Mouse (Mus musculus) limb, embryonic 13.5 days (tissue): ENCODE measurements around the gene Zfp810. TPM values are rescaled to one million over a fixed set of nuclear protein-coding genes. Genes with fewer than 3 reads are reported as not detected.
"Not testable (repeated sequence)": the region's sequence is repeated elsewhere in the genome, so short reads cannot be mapped to it uniquely, and the experiment has no call there.

Source experiments
- ATAC-seq: fragments of 200-750 bp; cut with Nextera tagmentation; 2 replicates; pipeline ENCODE4 v1.8.0; 2017; ENCODE audit warnings: low read depth, moderate number of reproducible peaks, moderate TSS enrichment; ENCODE audit not compliant: low FRiP score
- H3K27ac ChIP-seq: fragments of 300-500 bp; sonication (generic); 2 replicates; pipeline ENCODE4 v1.5.1; 2015; ENCODE audit warnings: inconsistent platforms, mild to moderate bottlenecking, moderate library complexity
- H3K27me3 ChIP-seq: fragments of 300-500 bp; sonication (generic); 2 replicates; pipeline ENCODE4 v1.6.1; 2015; ENCODE audit warnings: mild to moderate bottlenecking, inconsistent platforms
- H3K36me3 ChIP-seq: fragments of 300-500 bp; sonication (generic); 2 replicates; pipeline ENCODE4 v1.6.1; 2015; ENCODE audit warnings: inconsistent platforms, mild to moderate bottlenecking, moderate library complexity
- H3K4me1 ChIP-seq: fragments of 300-500 bp; sonication (generic); 2 replicates; pipeline ENCODE4 v1.6.1; 2015; ENCODE audit warnings: inconsistent platforms
- H3K4me2 ChIP-seq: fragments of 300-500 bp; sonication (generic); replicated peaks from 2 replicates; pipeline ENCODE4 v1.6.1; 2015; ENCODE audit warnings: inconsistent platforms, mild to moderate bottlenecking, moderate library complexity
- H3K4me3 ChIP-seq: fragments of 300-500 bp; sonication (generic); 2 replicates; pipeline ENCODE4 v1.5.1; 2015; ENCODE audit warnings: moderate library complexity, mild to moderate bottlenecking, inconsistent platforms
- H3K9ac ChIP-seq: fragments of 300-500 bp; sonication (generic); 2 replicates; pipeline ENCODE4 v1.6.1; 2015; ENCODE audit warnings: mild to moderate bottlenecking, inconsistent platforms
- H3K9me3 ChIP-seq: fragments of 300-500 bp; sonication (generic); 2 replicates; pipeline ENCODE4 v1.6.1; 2016; ENCODE audit warnings: inconsistent platforms
- WGBS: fragments of 180-500 bp; shearing (Covaris S2); methylation state at CpG from one replicate; pipeline ENCODE4 v1.1.7; 2015; 5-methylcytosine and 5-hydroxymethylcytosine counted together
- polyA plus RNA-seq: library from polyadenylated mRNA; unstranded; fragments of >200 nt; fragmentation: Nextera tagmentation; extraction: Ambion mirVana; gene quantifications from 2 replicates; pipeline ENCODE4 v1.2.1, GENCODE M21; 2015

The Zfp810 gene
- polyA plus RNA-seq, 1 experiment from 2014 or later = 30.3 TPM

- 80% methylated on average over 5 of the region's 5 CpGs for WGBS
- ATAC-seq, H3K4me2 ChIP-seq, H3K4me1 ChIP-seq, H3K36me3 ChIP-seq, H3K27me3 ChIP-seq, H3K27ac ChIP-seq, H3K4me3 ChIP-seq, H3K9ac ChIP-seq: not testable (repeated sequence)
- H3K9me3 ChIP-seq = peaks cover 16% of the 10 kb centered on the region; the same call in 1 of the 2 replicates
Measured at GRCm38 (mm10) chr9:22316047-22316446, 8.6 kb upstream of the Zfp810 start.

DNA sequence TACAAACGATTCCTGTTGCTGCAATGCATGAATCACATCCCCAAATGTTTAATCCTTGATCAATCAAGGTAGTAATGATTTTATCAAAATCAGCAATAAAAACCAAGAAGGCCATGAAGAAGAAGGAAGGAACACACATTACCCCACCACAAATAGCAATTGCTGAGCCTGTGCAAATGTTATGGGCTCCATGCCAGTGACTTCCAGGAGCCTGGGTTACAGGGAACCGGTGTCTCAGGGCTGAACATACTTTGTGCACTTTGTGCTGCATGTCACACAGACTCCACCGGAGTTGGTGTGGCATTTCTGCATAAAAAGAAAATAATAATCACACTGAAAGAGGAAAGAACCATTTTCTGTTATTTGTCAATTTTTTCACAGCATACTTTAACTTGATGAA lies 6.6 kb upstream of the Zfp810 start:
- no peak overlapping the region for H3K27ac ChIP-seq
- H3K36me3 ChIP-seq = no peaks in the 10 kb centered on the region

GRCm38 (mm10) chr9:22313218-22313617 lies 5.8 kb upstream of the Zfp810 start:
- Histone ChIP-seq H3K4me3 (no peak overlapping the region), H3K9ac (no peak overlapping the region), H3K27ac (no peak overlapping the region), H3K27me3 (no peaks in the 10 kb centered on the region), H3K36me3 (no peaks in the 10 kb centered on the region), H3K9me3 (peaks cover 13% of the 10 kb centered on the region; the same call in 1 of the 2 replicates), H3K4me2 (no peak overlapping the region), H3K4me1 (no peaks in the 10 kb centered on the region)
- ATAC-seq = no peak
- 89% methylated on average over 5 of the region's 5 CpGs for WGBS

More for the DNA sequence above, 6.6 kb upstream of the Zfp810 start:
- Histone ChIP-seq H3K9me3 (peaks cover 16% of the 10 kb centered on the region; the same call in 1 of the 2 replicates), H3K4me3 (no peak overlapping the region), H3K4me2 (no peak overlapping the region), H3K4me1 (no peaks in the 10 kb centered on the region), H3K9ac (no peak overlapping the region), H3K27me3 (no peaks in the 10 kb centered on the region)
- WGBS = 66% methylated on average over 3 of the region's 3 CpGs
- ATAC-seq = no peak

DNA sequence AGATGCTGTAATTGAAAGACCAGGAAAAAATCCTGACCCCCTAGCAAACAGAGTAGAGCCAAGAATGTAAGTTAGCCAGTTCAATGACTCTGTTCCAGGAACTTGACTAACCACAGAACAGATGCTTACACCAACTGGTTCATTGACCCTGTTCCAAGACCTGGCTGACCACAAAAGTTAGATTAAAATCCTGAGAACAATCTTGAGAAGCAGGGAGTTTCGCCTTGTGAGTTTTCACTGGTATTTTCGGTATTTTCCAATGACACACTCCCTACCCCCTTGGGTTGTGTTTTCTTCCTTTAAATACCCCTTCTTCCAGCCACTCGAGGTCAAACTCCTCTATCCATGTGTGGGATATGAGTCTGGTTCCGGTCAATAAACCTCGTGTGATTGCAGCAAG lies 2.2 kb upstream of the Zfp810 start:
- ATAC-seq = no peak
- 88% methylated on average over 5 of the region's 5 CpGs for WGBS
- H3K27me3 ChIP-seq = no peaks in the 10 kb centered on the region
- no peak overlapping the region for H3K9ac ChIP-seq
- H3K4me3 ChIP-seq = no peak overlapping the region
- no peak overlapping the region for H3K4me2 ChIP-seq
- peaks cover 7% of the 10 kb centered on the region for H3K36me3 ChIP-seq
- H3K4me1 ChIP-seq = peaks cover 9% of the 10 kb centered on the region
- H3K27ac ChIP-seq = no peak overlapping the region
- H3K9me3 ChIP-seq = peaks cover 4% of the 10 kb centered on the region; the same call in 1 of the 2 replicates

- ATAC-seq = peak; percentile 41; the same call in 1 of the 2 replicates
- WGBS = 18% methylated on average over 9 of the region's 9 CpGs
Measured at GRCm38 (mm10) chr9:22307920-22308262, 443 bp upstream of the Zfp810 start.

DNA sequence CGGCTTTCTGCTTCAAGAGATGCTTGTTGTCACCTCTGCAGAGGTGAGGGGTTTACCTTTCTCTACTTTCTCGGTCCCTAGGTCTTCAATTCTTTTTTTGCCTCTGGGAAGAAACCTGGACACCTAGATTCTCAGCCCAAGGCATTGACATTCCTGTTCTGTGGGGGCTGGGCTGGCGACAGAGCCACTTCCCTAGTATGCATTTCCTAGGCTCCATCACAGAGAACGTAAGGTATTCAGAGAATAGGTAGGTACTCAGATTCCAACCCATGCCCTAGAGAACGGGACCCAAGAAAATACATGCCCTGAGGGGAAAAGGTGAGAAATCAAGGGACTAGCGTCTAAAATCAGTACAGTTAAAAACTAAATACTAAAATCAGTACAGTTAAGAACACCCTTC lies 722 bp downstream of the Zfp810 start:
- Histone ChIP-seq H3K27me3 (no peaks in the 10 kb centered on the region), H3K27ac (peak overlapping the region; percentile 73), H3K9me3 (peaks cover 13% of the 10 kb centered on the region; the same call in 1 of the 2 replicates), H3K4me2 (peak overlapping the region; percentile 77), H3K9ac (peak overlapping the region; percentile 99), H3K4me1 (peaks cover 9% of the 10 kb centered on the region), H3K36me3 (peaks cover 36% of the 10 kb centered on the region), H3K4me3 (peak overlapping the region; percentile 93)
- WGBS = 14% methylated on average over 6 of the region's 6 CpGs
- ATAC-seq = no peak

More at GRCm38 (mm10) chr9:22307920-22308262, 443 bp upstream of the Zfp810 start:
- Histone ChIP-seq H3K27ac (peak overlapping the region; percentile 52; the same call in 1 of the 2 replicates), H3K4me2 (peak overlapping the region; percentile 77), H3K9me3 (peaks cover 13% of the 10 kb centered on the region; the same call in 1 of the 2 replicates), H3K9ac (peak overlapping the region; percentile 99), H3K36me3 (peaks cover 25% of the 10 kb centered on the region), H3K4me3 (peak overlapping the region; percentile 93)
- not testable (repeated sequence) for H3K27me3 ChIP-seq, H3K4me1 ChIP-seq

DNA sequence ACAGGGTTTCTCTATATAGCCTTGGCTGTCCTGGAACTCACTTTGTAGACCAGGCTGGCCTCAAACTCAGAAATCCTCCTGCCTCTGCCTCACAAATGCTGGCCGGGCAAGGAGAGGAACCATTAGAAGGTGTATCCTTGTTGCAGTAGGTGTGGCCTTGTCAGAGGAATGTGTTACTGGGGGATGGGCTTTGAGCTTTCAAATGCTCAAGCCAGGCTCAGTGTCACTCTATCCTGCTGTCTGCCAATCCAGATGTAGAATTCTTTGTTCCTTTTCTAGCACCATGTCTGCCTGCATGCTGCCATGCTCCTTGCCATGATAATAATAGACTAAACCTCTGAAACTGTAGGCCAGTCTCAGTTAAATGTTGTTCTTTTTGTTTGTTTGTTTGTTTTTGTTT lies 5.2 kb downstream of the Zfp810 start:
- Histone ChIP-seq H3K4me1 (peaks cover 9% of the 10 kb centered on the region), H3K36me3 (peaks cover 80% of the 10 kb centered on the region), H3K4me3 (no peak overlapping the region), H3K27me3 (no peaks in the 10 kb centered on the region), H3K27ac (no peak overlapping the region), H3K9ac (no peak overlapping the region), H3K9me3 (peaks cover 9% of the 10 kb centered on the region; the same call in 1 of the 2 replicates), H3K4me2 (no peak overlapping the region)
- 100% methylated on average over 1 of the region's 1 CpGs for WGBS
- no peak for ATAC-seq

DNA sequence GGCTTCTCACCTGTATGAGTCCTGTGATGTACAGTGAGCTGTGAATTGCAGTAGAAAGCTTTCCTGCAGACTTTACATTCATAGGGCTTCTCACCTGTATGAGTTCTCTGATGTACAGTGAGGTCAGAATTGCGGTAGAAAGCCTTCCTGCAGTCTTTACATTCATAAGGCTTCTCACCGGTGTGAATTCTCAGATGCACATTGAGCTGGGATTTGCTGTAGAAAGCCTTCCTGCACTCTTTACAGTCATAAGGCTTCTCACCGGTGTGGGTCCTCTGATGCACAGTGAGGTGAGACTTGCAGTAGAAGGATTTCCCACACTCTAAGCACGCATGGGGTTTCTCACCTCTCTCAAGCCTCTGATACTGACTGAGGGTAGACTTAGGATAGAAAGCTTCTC lies 28.7 kb downstream of the Zfp810 start:
- no peak overlapping the region for H3K9ac ChIP-seq
- peaks cover 81% of the 10 kb centered on the region for H3K9me3 ChIP-seq
- ATAC-seq = no peak

DNA sequence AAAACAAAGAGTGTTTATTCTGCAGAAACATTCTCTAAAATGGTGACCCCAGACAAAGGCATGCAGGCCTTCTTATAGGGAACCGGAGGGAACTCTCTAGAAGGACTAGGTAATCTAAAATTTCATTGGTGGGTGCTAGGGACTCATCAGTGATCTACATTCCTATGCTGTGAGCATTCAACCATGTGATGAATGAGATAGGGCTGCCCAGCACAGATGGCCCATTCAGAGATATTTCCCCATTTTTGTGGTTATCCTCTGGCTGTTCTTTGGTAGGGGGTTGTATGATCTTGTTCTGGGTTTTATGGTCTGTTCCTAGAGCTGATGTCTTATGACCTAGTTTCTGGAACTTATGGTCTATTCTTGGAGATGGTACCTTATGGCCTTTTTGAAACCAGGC lies 38.6 kb downstream of the Zfp810 start:
- no peak overlapping the region for H3K4me3 ChIP-seq
- WGBS = 97% methylated on average over 1 of the region's 1 CpGs
- no peak for ATAC-seq
- no peaks in the 10 kb centered on the region for H3K27me3 ChIP-seq
- H3K4me1 ChIP-seq = no peaks in the 10 kb centered on the region
- no peak overlapping the region for H3K27ac ChIP-seq
- peaks cover 33% of the 10 kb centered on the region; the same call in 1 of the 2 replicates for H3K9me3 ChIP-seq
- no peak overlapping the region for H3K9ac ChIP-seq
- no peak overlapping the region for H3K4me2 ChIP-seq
- H3K36me3 ChIP-seq = peaks cover 9% of the 10 kb centered on the region

More for the DNA sequence above, 28.7 kb downstream of the Zfp810 start:
- WGBS = 99% methylated on average over 4 of the region's 4 CpGs
- Histone ChIP-seq H3K4me2 (no peak overlapping the region), H3K27me3 (no peaks in the 10 kb centered on the region), H3K36me3 (peaks cover 91% of the 10 kb centered on the region), H3K4me1 (no peaks in the 10 kb centered on the region), H3K4me3 (no peak overlapping the region), H3K27ac (no peak overlapping the region)

DNA sequence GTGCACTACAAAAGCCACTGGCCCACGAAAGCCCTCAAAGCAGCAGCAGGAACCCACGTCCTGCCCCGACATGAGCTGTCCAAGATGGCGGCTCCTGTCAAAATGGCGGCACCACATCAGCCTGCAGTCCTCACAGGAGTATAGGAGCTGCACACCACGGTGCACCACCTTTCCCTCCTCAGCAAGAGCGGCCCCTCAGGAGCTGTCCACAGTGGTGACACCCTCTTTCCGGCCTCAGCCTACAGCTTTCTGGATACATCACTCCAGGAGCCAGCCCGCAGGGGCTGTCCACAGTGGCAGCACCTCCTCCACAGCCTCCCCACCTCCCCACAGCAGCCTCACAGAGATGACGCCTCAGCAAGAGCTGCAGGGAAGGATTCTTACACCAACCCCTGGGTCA lies 44.8 kb downstream of the Zfp810 start:
- H3K4me1 ChIP-seq = no peaks in the 10 kb centered on the region
- H3K4me2 ChIP-seq = no peak overlapping the region
- no peak for ATAC-seq
- H3K9ac ChIP-seq = no peak overlapping the region
- no peak overlapping the region for H3K27ac ChIP-seq
- peaks cover 5% of the 10 kb centered on the region for H3K36me3 ChIP-seq
- H3K4me3 ChIP-seq = no peak overlapping the region
- H3K27me3 ChIP-seq = no peaks in the 10 kb centered on the region
- WGBS = 86% methylated on average over 10 of the region's 10 CpGs
- 0 out of 2 replicates have a peak, but pooled peaks cover 8% of the 10 kb centered on the region for H3K9me3 ChIP-seq

GRCm38 (mm10) chr9:22261594-22261993 lies 45.9 kb downstream of the Zfp810 start:
- H3K9ac ChIP-seq = no peak overlapping the region
- no peak overlapping the region for H3K27ac ChIP-seq
- 90% methylated on average over 1 of the region's 1 CpGs for whole genome bisulfite sequencing
- no peak for ATAC-seq
- H3K4me3 ChIP-seq = no peak overlapping the region
- H3K27me3 ChIP-seq = no peaks in the 10 kb centered on the region
- H3K4me2 ChIP-seq = no peak overlapping the region
- H3K4me1 ChIP-seq = no peaks in the 10 kb centered on the region
- 0 out of 2 replicates have a peak, but pooled peaks cover 3% of the 10 kb centered on the region for H3K9me3 ChIP-seq
- H3K36me3 ChIP-seq = peaks cover 14% of the 10 kb centered on the region

- WGBS = 23% methylated on average over 3 of the region's 3 CpGs
- no peak for ATAC-seq
- Histone ChIP-seq H3K9ac (no peak overlapping the region), H3K27me3 (no peaks in the 10 kb centered on the region), H3K4me2 (peak overlapping the region; percentile 67), H3K4me1 (no peaks in the 10 kb centered on the region), H3K36me3 (peaks cover 29% of the 10 kb centered on the region), H3K27ac (no peak overlapping the region), H3K4me3 (peak overlapping the region; percentile 81), H3K9me3 (peaks cover 15% of the 10 kb centered on the region)
Measured at GRCm38 (mm10) chr9:22260092-22260422, 47.4 kb downstream of the Zfp810 start.
